Mouse (Mus musculus) Patski (cell line): ENCODE measurements around the gene Idh1. TPM values are rescaled to one million over a fixed set of nuclear protein-coding genes. Genes with fewer than 3 reads are reported as not detected.
"Not testable (repeated sequence)": the region's sequence is repeated elsewhere in the genome, so short reads cannot be mapped to it uniquely, and the experiment has no call there.

Source experiments
- ATAC-seq: fragments of 100-300 bp; one replicate; pipeline ENCODE4 v1.8.0; 2021
- CTCF ChIA-PET: fragments of 350-600 bp; sonication (Branson Sonifier 250); formaldehyde crosslinking; loops from one replicate; lab custom pipeline; 2022; ENCODE audit warnings: inconsistent platforms; lab: Charles Lee
- POLR2A ChIA-PET: fragments of 350-600 bp; sonication (Branson Sonifier 250); formaldehyde crosslinking; loops from one replicate; lab custom pipeline; 2022; ENCODE audit warnings: antibody characterized with exemption, inconsistent platforms; lab: Charles Lee
- DNase-seq: peaks from one replicate; pipeline ENCODE4 v3.0.0-alpha.2; 2011; ENCODE audit warnings: low read depth, low spot score
- H3K27me3 ChIP-seq: fragments of 371-371 bp; one replicate; pipeline ENCODE4 v1.5.1; 2021
- CTCF ChIP-seq: fragments of 100-300 bp; IDR thresholded peaks from one replicate; pipeline ENCODE4 v1.5.1; 2021
- in situ Hi-C: fragments of 300-500 bp; cut with MboI; formaldehyde crosslinking; loops from 3 replicates; pipeline ENCODE4 v1.11.1; 2018; ENCODE audit warnings: low pct_unique_long_range_greater_than_20kb, mixed read lengths
- polyA plus RNA-seq: library from polyadenylated mRNA; unstranded; gene quantifications from one replicate; pipeline ENCODE4 v1.2.3, GENCODE M21; 2021

Idh1 gene
- polyA plus RNA-seq, result 69.2 TPM

DNA sequence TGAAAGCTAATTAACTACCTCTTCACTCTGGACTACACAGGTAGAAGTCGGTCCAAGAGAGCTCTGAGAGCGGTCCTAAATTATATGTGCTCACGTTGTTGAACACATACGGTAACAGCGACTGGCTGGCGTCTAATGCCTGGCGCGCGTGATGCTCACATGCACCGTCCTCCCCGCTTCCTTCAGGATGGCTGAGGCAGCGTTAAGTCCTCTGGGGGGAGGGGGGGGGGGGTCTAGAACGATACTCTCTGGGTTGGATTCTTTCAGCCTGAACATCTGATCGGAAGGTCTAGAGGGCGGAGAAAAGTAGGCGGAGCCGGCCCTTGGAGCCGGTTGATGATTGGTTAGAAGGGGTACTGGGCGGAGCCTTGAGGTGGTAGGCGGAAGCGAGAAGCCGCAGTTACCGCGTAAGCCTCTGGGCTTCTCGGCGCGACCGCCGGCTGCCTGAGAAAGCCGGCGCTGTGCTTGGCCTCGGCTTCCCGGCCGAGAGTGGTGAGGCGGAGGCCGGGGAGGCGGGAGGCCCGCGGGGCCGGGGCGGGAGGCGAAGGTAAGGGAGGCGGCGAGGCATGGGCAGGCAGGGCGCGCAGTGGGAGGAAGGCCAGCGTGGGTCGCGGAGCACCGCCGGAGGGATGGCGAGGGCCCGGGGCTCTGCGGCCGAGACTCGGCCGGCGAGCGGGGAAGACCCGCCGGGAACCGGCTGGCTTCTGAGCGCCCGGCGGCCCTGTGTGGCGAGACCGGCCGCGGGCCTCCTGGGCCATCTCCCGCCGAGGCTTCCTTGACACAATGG is at the start of gene Idh1, which contains the start of gene Pikfyve:
Gene Idh1, minus strand, starts transcription at position 214 of the 787 bp plus-strand sequence.
Gene Pikfyve, plus strand, starts transcription at position 397 of the 787 bp plus-strand sequence.
- DNase-seq (peak; percentile 96), ATAC-seq (peak; percentile 99)
- H3K27me3 ChIP-seq, result no peaks in the 10 kb centered on the region
- ChIA-PET CTCF (interaction anchor here (0.7 to 1.1 kb wide), 4 partner anchors 10 to 151 kb away, joined by 3 to 4 read pairs (median 3); no protein-coding TSS in a partner anchor), POLR2A (interaction anchor here (0.6 kb wide), 1 partner anchor 116 kb away, joined by 3 read pairs; no protein-coding TSS in a partner anchor)
- no peak for TF ChIP-seq CTCF
- in situ Hi-C loops, result no loop called here

DNA sequence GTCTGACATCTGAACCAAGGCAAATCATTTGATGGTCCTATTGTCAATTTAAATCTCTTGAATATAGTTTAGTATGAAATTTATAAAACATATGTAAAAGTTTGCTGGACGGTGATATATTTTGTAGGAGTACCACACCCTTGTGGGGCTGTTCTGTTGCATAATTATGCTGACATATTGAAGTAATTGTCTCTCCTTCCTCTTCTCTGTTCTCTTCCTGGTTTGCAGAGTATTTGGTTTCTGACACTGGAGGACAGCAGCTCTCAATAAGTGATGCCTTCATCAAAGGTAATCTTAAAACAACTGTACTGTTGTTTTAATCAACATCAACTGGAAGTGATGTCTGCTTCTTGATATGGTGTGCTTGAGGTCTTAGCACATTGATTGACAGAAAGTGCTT is 44.3 kb upstream of the Idh1 start:
- ChIA-PET POLR2A (interaction anchor here (0.6 kb wide), 1 partner anchor 186 kb away, joined by 3 read pairs; no protein-coding TSS in a partner anchor), CTCF (interaction anchor here (1.1 kb wide), 1 partner anchor 44 kb away, joined by 3 read pairs; the partner anchor contains the start of genes Idh1 and Pikfyve)
- H3K27me3 ChIP-seq, result no peaks in the 10 kb centered on the region
- ATAC-seq (no peak), DNase-seq (no peak)
- TF ChIP-seq CTCF, result no peak
- in situ Hi-C loops, result no loop called here

DNA sequence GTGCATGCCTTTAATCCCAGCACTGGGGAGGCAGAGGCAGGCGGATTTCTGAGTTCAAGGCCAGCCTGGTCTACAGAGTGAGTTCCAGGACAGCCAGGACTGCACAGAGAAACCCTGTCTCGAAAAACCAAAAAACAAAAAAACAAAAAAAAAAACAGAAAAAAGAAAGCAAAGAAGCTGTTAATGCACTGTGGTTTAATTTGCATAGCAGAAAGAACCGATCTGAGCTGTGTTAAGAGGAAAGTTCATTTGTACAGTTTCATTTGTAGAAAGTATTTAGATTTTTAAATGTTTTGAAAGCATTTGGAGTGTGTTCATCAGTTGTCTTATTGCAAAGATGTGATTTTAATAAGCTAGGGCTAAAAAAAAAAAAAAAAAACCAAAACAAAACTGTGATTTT is 43.5 kb upstream of the Idh1 start:
- CTCF ChIA-PET, result interaction anchor here (1.1 kb wide), 1 partner anchor 43 kb away, joined by 3 read pairs; the partner anchor contains the start of genes Idh1 and Pikfyve
- DNase-seq, H3K27me3 ChIP-seq, ATAC-seq, POLR2A ChIA-PET, in situ Hi-C loops: not testable (repeated sequence)

DNA sequence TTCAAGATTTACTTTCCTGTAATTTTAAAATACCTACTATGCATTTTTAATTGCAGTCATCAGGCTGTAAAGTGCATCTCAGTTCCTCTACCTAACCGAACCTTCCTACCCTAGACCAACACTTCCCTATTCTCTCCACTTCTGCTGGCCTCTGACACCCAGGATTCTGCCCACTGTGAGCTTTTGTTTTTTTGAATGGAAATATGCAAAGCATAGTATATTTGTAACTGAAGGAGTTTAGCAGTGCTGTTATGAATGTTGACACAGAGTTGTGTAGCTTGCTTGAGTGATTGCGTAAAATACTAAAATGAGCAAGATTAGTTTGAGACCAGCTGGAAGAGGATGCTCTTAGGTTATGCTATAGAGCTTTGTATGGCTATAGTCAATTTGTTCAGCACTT is 41.4 kb upstream of the Idh1 start:
- no peaks in the 10 kb centered on the region for H3K27me3 ChIP-seq
- in situ Hi-C loops, result no loop called here
- TF ChIP-seq CTCF, result no peak
- no peak for ATAC-seq
- POLR2A ChIA-PET, result no interaction called here
- DNase-seq, result no peak
- CTCF ChIA-PET, result no interaction called here

DNA sequence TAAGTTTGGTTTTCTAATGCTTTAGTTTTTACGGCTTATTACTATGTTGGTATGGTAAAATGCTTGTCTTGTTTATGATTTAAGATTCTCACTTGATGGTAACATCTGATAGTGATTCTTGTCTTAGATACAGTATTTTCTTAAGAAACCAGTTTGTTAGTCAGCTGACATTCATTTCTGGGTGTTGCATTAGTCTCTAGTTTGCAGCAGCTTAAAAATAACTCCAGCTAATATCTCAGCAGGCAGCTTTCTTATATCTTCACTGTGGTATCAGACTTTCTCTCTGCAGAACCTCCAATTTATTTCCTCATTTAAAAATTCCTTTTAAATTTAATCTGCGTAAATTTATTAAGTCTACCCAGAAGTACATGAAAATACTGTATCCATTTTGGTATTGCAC is 37.4 kb upstream of the Idh1 start:
- in situ Hi-C loops, result no loop called here
- ChIA-PET POLR2A (no interaction called here), CTCF (no interaction called here)
- no peak for DNase-seq
- no peak for ATAC-seq
- H3K27me3 ChIP-seq, result no peaks in the 10 kb centered on the region
- no peak for TF ChIP-seq CTCF

DNA sequence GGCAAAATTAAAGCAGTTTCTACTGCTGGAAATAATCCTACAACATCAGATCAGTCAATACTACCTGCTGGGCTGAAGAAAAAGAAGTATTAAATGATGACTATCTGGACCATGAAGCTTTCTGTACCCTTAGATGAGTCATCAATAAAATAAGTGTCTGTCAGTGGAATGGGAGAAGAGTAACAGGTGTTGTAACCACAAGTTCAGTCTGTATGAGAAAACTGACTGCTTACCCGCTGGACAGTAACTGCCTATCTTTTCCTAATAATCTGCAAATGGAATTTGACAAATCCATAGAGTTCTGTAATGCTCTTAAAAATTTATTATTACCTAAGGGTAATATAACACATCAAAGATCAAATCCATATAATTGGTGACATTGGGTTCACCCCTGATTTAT is 31.7 kb upstream of the Idh1 start:
- CTCF ChIA-PET, result no interaction called here
- H3K27me3 ChIP-seq, result no peaks in the 10 kb centered on the region
- ATAC-seq (no peak), DNase-seq (no peak)
- in situ Hi-C loops, result no loop called here
- POLR2A ChIA-PET, result no interaction called here
- TF ChIP-seq CTCF, result no peak

DNA sequence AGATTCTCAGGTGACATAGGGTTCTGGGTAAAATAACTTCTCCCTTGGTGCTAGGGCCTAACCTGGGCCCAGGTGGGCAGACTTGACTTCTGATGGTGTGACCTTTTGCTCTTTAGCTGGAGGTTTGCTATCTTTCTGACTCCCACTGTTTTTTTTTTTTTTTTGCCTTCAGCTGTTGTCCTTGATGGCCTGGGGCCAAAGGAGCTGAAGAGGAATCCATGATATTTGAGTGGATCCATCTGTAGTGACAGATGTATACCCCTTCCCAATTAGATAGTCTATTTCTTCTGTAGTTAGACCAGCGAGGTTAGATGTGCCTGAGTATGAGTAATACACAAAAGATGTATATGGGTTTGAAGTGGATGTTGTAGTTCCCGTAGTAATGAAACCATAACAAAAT is 31.3 kb upstream of the Idh1 start:
- ATAC-seq (no peak), DNase-seq (no peak)
- ChIA-PET POLR2A (no interaction called here), CTCF (no interaction called here)
- no peak for TF ChIP-seq CTCF
- in situ Hi-C loops, result no loop called here
- no peaks in the 10 kb centered on the region for H3K27me3 ChIP-seq

DNA sequence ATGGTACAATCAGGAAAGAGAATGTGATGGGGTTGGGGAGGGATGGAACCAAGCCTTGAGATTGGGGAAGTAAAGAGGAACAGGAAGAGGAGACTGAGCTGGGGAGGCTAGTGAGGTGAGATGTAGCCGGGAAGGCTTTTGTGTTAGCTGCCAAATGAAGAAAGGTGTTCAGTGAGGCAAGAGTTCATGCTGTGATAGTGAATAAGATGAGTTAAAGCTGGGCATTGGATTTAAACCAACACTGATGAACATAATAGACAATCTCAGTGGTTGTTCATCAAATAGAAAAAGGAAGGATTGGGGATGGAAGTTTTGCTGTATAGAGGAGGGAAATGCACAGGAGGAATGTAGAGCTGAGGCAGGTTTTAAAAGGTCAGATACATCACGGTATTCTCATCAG is 26.9 kb upstream of the Idh1 start:
- no peaks in the 10 kb centered on the region for H3K27me3 ChIP-seq
- POLR2A ChIA-PET, result interaction anchor here (0.5 kb wide), 1 partner anchor 550 kb away, joined by 3 read pairs; no protein-coding TSS in a partner anchor
- in situ Hi-C loops, result no loop called here
- ATAC-seq, result no peak
- CTCF ChIA-PET, result no interaction called here
- DNase-seq, result no peak
- TF ChIP-seq CTCF, result no peak

DNA sequence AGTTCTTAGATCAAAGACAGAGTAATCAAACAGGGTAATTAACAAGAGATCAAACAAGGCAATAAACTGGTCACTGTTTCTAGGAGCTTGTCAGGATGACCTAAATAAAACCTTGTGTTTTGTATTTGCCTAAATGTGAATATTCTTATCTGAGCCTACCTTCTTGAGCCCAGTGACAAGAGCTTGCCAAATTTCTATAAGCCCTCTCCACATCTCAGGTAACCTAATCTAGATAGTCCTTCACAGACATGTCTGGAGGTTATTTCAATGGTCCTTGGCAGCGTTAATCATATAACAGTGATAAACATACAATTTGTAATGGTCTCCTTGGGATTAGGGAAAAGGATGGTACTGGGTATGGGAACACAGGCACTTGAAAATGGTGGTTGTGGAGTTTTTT is 18.0 kb upstream of the Idh1 start:
- ChIA-PET POLR2A (no interaction called here), CTCF (no interaction called here)
- DNase-seq (no peak), ATAC-seq (no peak)
- in situ Hi-C loops, result no loop called here
- no peak for TF ChIP-seq CTCF
- no peaks in the 10 kb centered on the region for H3K27me3 ChIP-seq

DNA sequence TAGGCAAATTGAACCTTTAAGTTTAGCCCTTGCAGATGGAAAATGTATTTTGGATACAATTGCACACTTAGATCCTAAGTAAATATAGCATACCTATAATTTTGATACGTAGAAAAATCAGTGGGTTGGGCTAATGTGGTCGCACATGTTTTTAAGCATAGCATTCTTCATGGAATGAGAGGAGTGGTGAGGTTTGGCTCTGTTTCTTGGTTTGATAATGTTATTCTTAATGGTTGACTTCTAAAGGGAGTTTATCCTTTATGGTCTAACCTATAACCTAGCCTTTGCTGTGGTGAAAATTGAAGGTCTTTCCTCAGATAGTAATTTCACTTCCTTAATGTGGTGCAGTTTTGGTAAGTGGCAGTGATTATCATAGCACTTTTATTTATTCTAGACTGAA is 12.6 kb upstream of the Idh1 start:
- ChIA-PET CTCF (interaction anchor here (1.7 kb wide), 1 partner anchor 11 kb away, joined by 6 read pairs; no protein-coding TSS in a partner anchor), POLR2A (no interaction called here)
- TF ChIP-seq CTCF, result no peak
- no peak for DNase-seq
- no peaks in the 10 kb centered on the region for H3K27me3 ChIP-seq
- in situ Hi-C loops, result no loop called here
- ATAC-seq, result no peak

DNA sequence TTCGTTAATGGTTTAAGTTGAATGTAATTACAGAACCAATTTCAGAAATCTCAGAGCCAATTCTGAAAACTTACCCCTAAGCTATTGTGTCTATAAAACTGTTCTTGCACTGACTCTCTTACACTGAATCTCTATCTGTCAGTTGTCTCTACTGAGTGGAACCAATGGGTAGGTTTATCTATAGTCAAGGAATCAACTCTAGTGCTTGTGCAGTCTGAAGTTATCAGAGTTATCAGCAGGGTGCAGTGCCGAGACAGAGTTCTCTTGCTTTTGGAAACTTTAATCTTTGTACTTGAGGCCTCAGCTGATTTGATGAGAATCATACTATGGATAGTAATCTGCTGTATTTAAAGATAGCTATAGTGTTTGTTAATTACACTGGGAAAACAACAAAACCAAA is 12.1 kb upstream of the Idh1 start:
- DNase-seq, result no peak
- POLR2A ChIA-PET, result no interaction called here
- no peak for TF ChIP-seq CTCF
- H3K27me3 ChIP-seq, result no peaks in the 10 kb centered on the region
- ATAC-seq, result no peak
- in situ Hi-C loops, result no loop called here
- CTCF ChIA-PET, result interaction anchor here (1.7 kb wide), 1 partner anchor 11 kb away, joined by 6 read pairs; no protein-coding TSS in a partner anchor
